Mouse (Mus musculus) forebrain, postnatal 0 days (tissue): ENCODE measurements around the gene Slc25a53. TPM values are rescaled to one million over a fixed set of nuclear protein-coding genes. Genes with fewer than 3 reads are reported as not detected.
A peak's percentile ranks its signal among the peaks of the same experiment; 100 is the strongest.

Source experiments
- ATAC-seq: fragments of 200-750 bp; cut with Nextera tagmentation; 2 replicates; pipeline ENCODE4 v1.8.0; 2017; ENCODE audit warnings: mild to moderate bottlenecking, moderate library complexity
- DNase-seq: peaks from one replicate; pipeline ENCODE4 v3.0.0-alpha.2; 2015
- H3K27ac ChIP-seq: fragments of 300-500 bp; sonication (generic); 2 replicates; pipeline ENCODE4 v1.5.1; 2014; ENCODE audit warnings: low read depth, mild to moderate bottlenecking, antibody characterized with exemption, low read length, moderate library complexity, mixed read lengths
- H3K27me3 ChIP-seq: fragments of 300-500 bp; sonication (generic); 2 replicates; pipeline ENCODE4 v1.6.1; 2014; ENCODE audit warnings: mild to moderate bottlenecking, low read length, mixed read lengths; ENCODE audit not compliant: insufficient read depth
- H3K36me3 ChIP-seq: fragments of 300-500 bp; sonication (generic); 2 replicates; pipeline ENCODE4 v1.6.1; 2014; ENCODE audit warnings: mild to moderate bottlenecking, moderate library complexity; ENCODE audit not compliant: insufficient read depth
- H3K4me1 ChIP-seq: fragments of 300-500 bp; sonication (generic); 2 replicates; pipeline ENCODE4 v1.6.1; 2014; ENCODE audit warnings: antibody characterized with exemption; ENCODE audit not compliant: insufficient read depth
- H3K4me2 ChIP-seq: fragments of 300-500 bp; sonication (generic); 2 replicates; pipeline ENCODE4 v1.6.1; 2014; ENCODE audit warnings: low read depth, mild to moderate bottlenecking, moderate library complexity
- H3K4me3 ChIP-seq: fragments of 300-500 bp; sonication (generic); 2 replicates; pipeline ENCODE4 v1.5.1; 2014; ENCODE audit warnings: low read depth, low read length, mixed read lengths
- H3K9ac ChIP-seq: fragments of 300-500 bp; sonication (generic); 2 replicates; pipeline ENCODE4 v1.6.1; 2014; ENCODE audit warnings: mild to moderate bottlenecking
- H3K9me3 ChIP-seq: fragments of 300-500 bp; sonication (generic); 2 replicates; pipeline ENCODE4 v1.6.1; 2016; ENCODE audit warnings: low read length
- CTCF ChIP-seq: sonication (generic); IDR thresholded peaks from 2 replicates; pipeline ENCODE4 v1.5.1; 2016; ENCODE audit warnings: antibody characterized with exemption, control low read depth, low read depth
- WGBS: fragments of 180-500 bp; shearing (Covaris S2); extraction: QIAGEN DNeasy Blood & Tissue Kit; methylation state at CpG from one replicate; pipeline ENCODE4 v1.1.7; 2014; 5-methylcytosine and 5-hydroxymethylcytosine counted together
- polyA plus RNA-seq: library from polyadenylated mRNA; unstranded; fragments of >200 nt; fragmentation: Nextera tagmentation; extraction: Ambion mirVana; gene quantifications from 2 replicates; pipeline ENCODE4 v1.2.1, GENCODE M21; 2015
- total RNA-seq: library from RNA; depleted of rRNA; stranded (reverse); fragments of >200 nt; gene quantifications from 2 replicates; pipeline ENCODE4 v1.2.3, GENCODE M21; 2014; rRNA removed

Slc25a53 gene
- total RNA-seq (18.7 and 48.5 TPM in 2 replicates), polyA plus RNA-seq (10.7 and 12.3 TPM in 2 replicates)

GRCm38 (mm10) chrX:137038000-137038483, at the start of gene Slc25a53:
Slc25a53 (minus strand) TSS chrX:137038302.
- Histone ChIP-seq H3K4me2 (peak within 1 kb of the TSS; percentile 58), H3K27me3 (no peaks in the 10 kb centered on the region), H3K9me3 (no peaks in the 10 kb centered on the region), H3K36me3 (no peaks in the 10 kb centered on the region), H3K9ac (peak within 1 kb of the TSS; percentile 65), H3K4me1 (no peaks in the 10 kb centered on the region), H3K4me3 (peak within 1 kb of the TSS; percentile 48), H3K27ac (peak within 1 kb of the TSS; percentile 94)
- no peak for TF ChIP-seq CTCF
- WGBS = 39% methylated on average over 31 of the region's 31 CpGs
- DNase-seq = peak; percentile 91
- ATAC-seq = peak; percentile 97

DNA sequence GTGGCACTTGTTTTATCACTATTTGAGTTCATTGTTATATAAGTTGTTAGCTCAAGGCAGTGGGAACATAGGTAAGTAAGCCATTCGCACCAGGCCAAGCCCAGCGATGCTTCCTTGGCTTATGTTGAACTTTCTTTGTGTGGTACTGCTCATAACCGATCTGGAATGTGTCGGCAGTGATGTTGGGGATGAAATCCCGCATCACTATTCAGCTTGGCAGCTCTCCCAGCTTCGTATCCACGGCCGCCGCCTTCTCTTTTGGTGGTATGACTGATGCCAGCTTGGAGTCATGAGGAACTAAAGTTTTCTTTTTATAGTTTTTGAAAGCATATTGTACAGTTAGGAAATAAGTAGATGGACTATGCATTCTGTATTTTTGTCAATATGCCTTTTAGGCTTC, 25.1 kb upstream of the Slc25a53 start:
- ATAC-seq (no peak), DNase-seq (peak; percentile 9)
- Histone ChIP-seq H3K4me2 (no peak overlapping the region), H3K9me3 (no peaks in the 10 kb centered on the region), H3K27me3 (no peaks in the 10 kb centered on the region), H3K4me3 (no peak overlapping the region), H3K4me1 (no peaks in the 10 kb centered on the region), H3K36me3 (no peaks in the 10 kb centered on the region), H3K27ac (no peak overlapping the region), H3K9ac (no peak overlapping the region)
- WGBS = 46% methylated on average over 9 of the region's 9 CpGs
- TF ChIP-seq CTCF = no peak

- peak within 1 kb of the TSS; percentile 57 for H3K4me2 ChIP-seq
- TF ChIP-seq CTCF = peak; percentile 54
- H3K27me3 ChIP-seq = no peaks in the 10 kb centered on the region
- no peaks in the 10 kb centered on the region for H3K4me1 ChIP-seq
- peak; percentile 97 for ATAC-seq
- WGBS = 33% methylated on average over 46 of the region's 62 CpGs
- DNase-seq = peak; percentile 73
- H3K9me3 ChIP-seq = no peaks in the 10 kb centered on the region
- H3K9ac ChIP-seq = peak within 1 kb of the TSS; percentile 72
- H3K4me3 ChIP-seq = peak within 1 kb of the TSS; percentile 57
- no peak within 1 kb of the TSS; the same call in 1 of the 2 replicates for H3K27ac ChIP-seq
- H3K36me3 ChIP-seq = no peaks in the 10 kb centered on the region
Observed at GRCm38 (mm10) chrX:137049425-137050225, 11.5 kb upstream of the Slc25a53 start, which contains the start of gene Fam199x. Fam199x (plus strand) TSS chrX:137049594.

GRCm38 (mm10) chrX:137049060-137049424, 10.9 kb upstream of the Slc25a53 start:
- H3K9ac ChIP-seq = peak overlapping the region; percentile 72

GRCm38 (mm10) chrX:137038502-137038901, 400 bp upstream of the Slc25a53 start:
- TF ChIP-seq CTCF = no peak
- peak overlapping the region; percentile 94 for H3K27ac ChIP-seq
- peak; percentile 9; the same call in 1 of the 2 replicates for ATAC-seq

More at GRCm38 (mm10) chrX:137049060-137049424, 10.9 kb upstream of the Slc25a53 start:
- 26% methylated on average over 9 of the region's 11 CpGs for WGBS
- Histone ChIP-seq H3K27ac (no peak overlapping the region), H3K4me1 (no peaks in the 10 kb centered on the region), H3K4me3 (peak overlapping the region; percentile 57), H3K27me3 (no peaks in the 10 kb centered on the region), H3K4me2 (peak overlapping the region; percentile 57), H3K36me3 (no peaks in the 10 kb centered on the region), H3K9me3 (no peaks in the 10 kb centered on the region)
- TF ChIP-seq CTCF = no peak
- ATAC-seq (peak; percentile 61), DNase-seq (no peak)

DNA sequence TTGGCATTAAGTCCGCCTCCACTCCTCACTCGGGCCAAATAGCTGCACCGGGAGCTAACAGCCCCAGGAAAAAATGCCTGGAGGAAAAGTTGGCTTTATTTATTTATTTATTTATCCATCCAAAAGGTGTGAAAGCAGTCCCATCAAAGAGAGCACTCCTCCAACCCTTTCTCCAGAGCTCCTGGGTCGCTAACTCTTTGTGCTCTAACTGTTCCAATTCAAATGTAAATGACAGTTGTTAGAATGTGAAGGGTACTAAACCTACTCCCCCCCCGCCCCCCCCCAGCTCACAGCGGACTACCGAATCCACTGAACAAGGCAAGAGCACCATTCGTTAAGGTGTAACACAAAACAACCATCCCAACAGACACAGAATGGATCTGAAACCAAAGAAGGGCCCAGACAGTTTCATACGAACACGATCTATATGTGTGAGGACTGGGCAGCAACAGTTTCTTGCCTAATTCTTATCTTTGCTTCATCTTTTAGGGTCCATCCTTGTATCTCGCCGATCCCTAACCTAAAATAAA, 567 bp downstream of the Slc25a53 start:
- Histone ChIP-seq H3K9me3 (no peaks in the 10 kb centered on the region), H3K36me3 (no peaks in the 10 kb centered on the region), H3K4me3 (peak overlapping the region; percentile 48), H3K4me2 (peak overlapping the region; percentile 58), H3K27me3 (no peaks in the 10 kb centered on the region), H3K4me1 (no peaks in the 10 kb centered on the region), H3K27ac (peak overlapping the region; percentile 94), H3K9ac (peak overlapping the region; percentile 65)
- ATAC-seq (peak; percentile 42), DNase-seq (no peak)
- WGBS = 25% methylated on average over 12 of the region's 12 CpGs
- TF ChIP-seq CTCF = no peak

More at GRCm38 (mm10) chrX:137038502-137038901, 400 bp upstream of the Slc25a53 start:
- Histone ChIP-seq H3K36me3 (no peaks in the 10 kb centered on the region), H3K4me3 (peak overlapping the region; percentile 48), H3K9ac (peak overlapping the region; percentile 65), H3K4me2 (peak overlapping the region; percentile 49), H3K27me3 (no peaks in the 10 kb centered on the region), H3K4me1 (no peaks in the 10 kb centered on the region), H3K9me3 (no peaks in the 10 kb centered on the region)
- WGBS = 45% methylated on average over 7 of the region's 7 CpGs
- no peak for DNase-seq

- Histone ChIP-seq H3K4me3 (no peak overlapping the region), H3K9ac (no peak overlapping the region), H3K36me3 (no peaks in the 10 kb centered on the region), H3K9me3 (no peaks in the 10 kb centered on the region), H3K27me3 (no peaks in the 10 kb centered on the region), H3K27ac (no peak overlapping the region), H3K4me2 (no peak overlapping the region), H3K4me1 (no peaks in the 10 kb centered on the region)
- ATAC-seq (no peak), DNase-seq (no peak)
- no peak for TF ChIP-seq CTCF
- WGBS = 89% methylated on average over 4 of the region's 4 CpGs
Observed at GRCm38 (mm10) chrX:137034322-137034721, 3.8 kb downstream of the Slc25a53 start.
